In the genomic region with DNA sequence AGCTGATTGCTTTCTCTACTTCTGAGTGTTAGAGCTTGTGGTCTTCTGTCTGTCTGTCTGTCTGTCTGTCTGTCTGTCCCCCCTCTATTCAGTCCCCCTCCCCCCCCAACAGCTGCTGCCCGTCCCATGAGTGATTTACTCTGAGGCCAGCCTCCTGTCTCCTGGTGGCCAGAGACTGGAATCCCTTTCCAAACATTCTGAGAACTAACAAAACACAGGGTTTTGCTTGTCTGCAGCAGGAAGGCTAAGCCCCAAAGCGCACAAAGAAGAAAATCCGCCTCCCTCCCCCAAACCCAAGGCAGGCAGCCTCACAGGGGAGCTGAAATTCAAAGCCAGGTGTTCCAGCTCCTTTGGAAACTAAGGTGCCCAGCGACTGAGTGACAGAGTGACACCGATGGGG, we compare ENCODE assay signal across 13 mouse cellular contexts. TPM values are rescaled to one million over a fixed set of nuclear protein-coding genes. Genes with fewer than 3 reads are reported as not detected.
A peak's percentile ranks its signal among the peaks of the same experiment; 100 is the strongest.
DNase-seq lines count a peak whose midpoint lies in the region; ATAC-seq lines count a peak whose summit lies in the region.
"Had no signal": no experiment of that assay in that cellular context is flagged by ENCODE, and none has a peak within 500 bp of the region (broad histone marks: within the 10 kb centered on the region; RNA-seq: fewer than 3 reads in every experiment).

No protein-coding gene starts in this region.

- H3K27ac ChIP-seq in hindbrain, embryonic 10.5 days, result peak overlapping the region; percentile 83
- no peak overlapping the region for H3K27ac ChIP-seq in hindbrain, embryonic 14.5 days
- peak overlapping the region; percentile 84 for H3K27ac ChIP-seq in midbrain, embryonic 10.5 days (replicated peaks)
- no peak overlapping the region; the same call in 1 of the 2 replicates for H3K27ac ChIP-seq in midbrain, embryonic 15.5 days
- H3K27ac ChIP-seq in limb, embryonic 10.5 days, result 0 out of 2 replicates have a peak overlapping the region, but pooled peaks have one; percentile 33
- peak overlapping the region; percentile 55 for H3K27ac ChIP-seq in stomach, embryonic 15.5 days
- no peak overlapping the region for H3K27ac ChIP-seq in liver, embryonic 11.5 days (ENCODE audit: low read depth, low read length)
- H3K27ac ChIP-seq: limb, embryonic 13.5 days had no signal

- H3K9me3 ChIP-seq in hindbrain, embryonic 10.5 days, result no peaks in the 10 kb centered on the region
- H3K9me3 ChIP-seq in hindbrain, embryonic 14.5 days (ENCODE audit: control insufficient read depth, low read length), result no peaks in the 10 kb centered on the region
- H3K9me3 ChIP-seq in midbrain, embryonic 10.5 days (replicated peaks), result no peaks in the 10 kb centered on the region
- H3K9me3 ChIP-seq in midbrain, embryonic 15.5 days, result no peaks in the 10 kb centered on the region
- H3K9me3 ChIP-seq in limb, embryonic 10.5 days (replicated peaks), result no peaks in the 10 kb centered on the region
- no peaks in the 10 kb centered on the region for H3K9me3 ChIP-seq in stomach, embryonic 15.5 days
- no peaks in the 10 kb centered on the region for H3K9me3 ChIP-seq in liver, embryonic 11.5 days (ENCODE audit: control insufficient read depth, low read length)
- H3K9me3 ChIP-seq: limb, embryonic 13.5 days had no signal

- intact Hi-C loops in left cerebral cortex, postnatal 25 days (cut with DNase I), result no loop called here

- WGBS in hindbrain, embryonic 10.5 days, result 8% methylated on average over 5 of the region's 5 CpGs
- WGBS in hindbrain, embryonic 14.5 days, result 12% methylated on average over 5 of the region's 5 CpGs
- 4% methylated on average over 5 of the region's 5 CpGs for WGBS in midbrain, embryonic 10.5 days
- 8% methylated on average over 5 of the region's 5 CpGs for WGBS in midbrain, embryonic 15.5 days
- 15% methylated on average over 5 of the region's 5 CpGs for WGBS in limb, embryonic 10.5 days
- WGBS in stomach, embryonic 15.5 days, result 11% methylated on average over 5 of the region's 5 CpGs
- WGBS in liver, embryonic 11.5 days, result 38% methylated on average over 5 of the region's 5 CpGs

- H3K36me3 ChIP-seq in hindbrain, embryonic 10.5 days, result 0 out of 2 replicates have a peak, but pooled peaks cover 4% of the 10 kb centered on the region
- H3K36me3 ChIP-seq in hindbrain, embryonic 14.5 days (replicated peaks; ENCODE audit: control insufficient read depth, insufficient read depth), result no peaks in the 10 kb centered on the region
- 0 out of 2 replicates have a peak, but pooled peaks cover 2% of the 10 kb centered on the region for H3K36me3 ChIP-seq in midbrain, embryonic 10.5 days
- no peaks in the 10 kb centered on the region for H3K36me3 ChIP-seq in midbrain, embryonic 15.5 days (replicated peaks)
- no peaks in the 10 kb centered on the region for H3K36me3 ChIP-seq in limb, embryonic 10.5 days
- no peaks in the 10 kb centered on the region for H3K36me3 ChIP-seq in stomach, embryonic 15.5 days
- H3K36me3 ChIP-seq in liver, embryonic 11.5 days (ENCODE audit: control insufficient read depth, insufficient read depth, low read length), result no peaks in the 10 kb centered on the region
- H3K36me3 ChIP-seq: limb, embryonic 13.5 days had no signal

- H3K27me3 ChIP-seq in hindbrain, embryonic 10.5 days (ENCODE audit: insufficient read depth, poor library complexity, severe bottlenecking), result peaks cover 9% of the 10 kb centered on the region
- H3K27me3 ChIP-seq in hindbrain, embryonic 14.5 days (ENCODE audit: control insufficient read depth, insufficient read depth, low read length), result no peaks in the 10 kb centered on the region
- peaks cover 54% of the 10 kb centered on the region for H3K27me3 ChIP-seq in midbrain, embryonic 10.5 days (ENCODE audit: low read depth, poor library complexity, severe bottlenecking)
- 0 out of 2 replicates have a peak, but pooled peaks cover 3% of the 10 kb centered on the region for H3K27me3 ChIP-seq in midbrain, embryonic 15.5 days (replicated peaks)
- H3K27me3 ChIP-seq in limb, embryonic 10.5 days (ENCODE audit: low read depth, poor library complexity, severe bottlenecking), result peaks cover 28% of the 10 kb centered on the region
- H3K27me3 ChIP-seq in stomach, embryonic 15.5 days (replicated peaks), result no peaks in the 10 kb centered on the region
- H3K27me3 ChIP-seq in liver, embryonic 11.5 days (replicated peaks; ENCODE audit: control insufficient read depth, insufficient read depth, low read length), result peaks cover 4% of the 10 kb centered on the region

- H3K4me2 ChIP-seq in hindbrain, embryonic 14.5 days (replicated peaks), result no peak overlapping the region
- H3K4me2 ChIP-seq in midbrain, embryonic 15.5 days, result no peak overlapping the region
- H3K4me2 ChIP-seq in stomach, embryonic 15.5 days, result peak overlapping the region; percentile 23; the same call in 1 of the 2 replicates
- H3K4me2 ChIP-seq in liver, embryonic 11.5 days, result no peak overlapping the region
- H3K4me2 ChIP-seq: limb, embryonic 13.5 days had no signal

- no peak overlapping the region; the same call in 1 of the 2 replicates for H3K4me3 ChIP-seq in hindbrain, embryonic 10.5 days
- H3K4me3 ChIP-seq in hindbrain, embryonic 14.5 days (replicated peaks; ENCODE audit: low read length), result no peak overlapping the region
- peak overlapping the region; percentile 15; the same call in 1 of the 2 replicates for H3K4me3 ChIP-seq in midbrain, embryonic 10.5 days
- H3K4me3 ChIP-seq in midbrain, embryonic 15.5 days, result no peak overlapping the region
- H3K4me3 ChIP-seq in limb, embryonic 10.5 days, result no peak overlapping the region
- no peak overlapping the region for H3K4me3 ChIP-seq in stomach, embryonic 15.5 days (replicated peaks)
- H3K4me3 ChIP-seq in liver, embryonic 11.5 days (ENCODE audit: low read depth, low read length), result no peak overlapping the region
- H3K4me3 ChIP-seq: limb, embryonic 13.5 days had no signal

- peaks cover 96% of the 10 kb centered on the region for H3K4me1 ChIP-seq in hindbrain, embryonic 10.5 days (replicated peaks)
- H3K4me1 ChIP-seq in hindbrain, embryonic 14.5 days (replicated peaks; ENCODE audit: control insufficient read depth, insufficient read depth, low read length), result peaks cover 61% of the 10 kb centered on the region
- H3K4me1 ChIP-seq in midbrain, embryonic 10.5 days, result peaks cover 91% of the 10 kb centered on the region
- H3K4me1 ChIP-seq in midbrain, embryonic 15.5 days, result peaks cover 75% of the 10 kb centered on the region
- peaks cover 68% of the 10 kb centered on the region for H3K4me1 ChIP-seq in limb, embryonic 10.5 days
- peaks cover 59% of the 10 kb centered on the region for H3K4me1 ChIP-seq in stomach, embryonic 15.5 days
- peaks cover 40% of the 10 kb centered on the region for H3K4me1 ChIP-seq in liver, embryonic 11.5 days (replicated peaks; ENCODE audit: control insufficient read depth, insufficient read depth, low read length)

- H3K9ac ChIP-seq in hindbrain, embryonic 14.5 days, result no peak overlapping the region
- H3K9ac ChIP-seq in midbrain, embryonic 15.5 days, result no peak overlapping the region
- no peak overlapping the region for H3K9ac ChIP-seq in stomach, embryonic 15.5 days
- H3K9ac ChIP-seq in liver, embryonic 11.5 days (ENCODE audit: low read depth, low read length), result no peak overlapping the region
- H3K9ac ChIP-seq: limb, embryonic 13.5 days had no signal

- no peak for ATAC-seq in hindbrain, embryonic 14.5 days (ENCODE audit: low FRiP score)
- no peak for ATAC-seq in midbrain, embryonic 15.5 days (replicated peaks)
- no peak for ATAC-seq in stomach, embryonic 15.5 days (ENCODE audit: insufficient read depth, low FRiP score, low read depth)
- ATAC-seq in liver, embryonic 11.5 days (replicated peaks; ENCODE audit: low FRiP score), result no peak

- DNase-seq in hindbrain, embryonic 10.5 days (ENCODE audit: low spot score), result no peak
- DNase-seq in hindbrain, embryonic 14.5 days (ENCODE audit: low spot score), result no peak
- peak; percentile 51 for DNase-seq in midbrain, embryonic 10.5 days (ENCODE audit: low spot score)
- DNase-seq in limb, embryonic 10.5 days (ENCODE audit: low spot score), result no peak
- DNase-seq in liver, embryonic 11.5 days (ENCODE audit: low spot score), result no peak
- DNase-seq in left cerebral cortex, postnatal 25 days (ENCODE audit: low spot score in 2 of 2), result no peak
- DNase-seq: adrenal gland, postnatal 25 days; heart, adult 18-20 months; kidney, adult 18-20 months; thymus, adult 18-20 months had no signal

RNA-seq across cellular contexts. Expression of gene Fam222a, which starts 17.9 kb away (rescaled TPM):
- polyA plus RNA-seq in hindbrain, embryonic 10.5 days (2016; fragmentation: Nextera tagmentation; extraction: Ambion mirVana), result 3.9 and 6.5 TPM in 2 replicates
- 6.6 and 6.7 TPM in 2 replicates for polyA plus RNA-seq in hindbrain, embryonic 14.5 days (2014; fragmentation: Nextera tagmentation; extraction: Ambion mirVana)
- polyA plus RNA-seq in midbrain, embryonic 10.5 days (2016; fragmentation: Nextera tagmentation; extraction: Ambion mirVana), result 4.0 and 5.1 TPM in 2 replicates
- polyA plus RNA-seq in midbrain, embryonic 15.5 days (2015; fragmentation: Nextera tagmentation; extraction: Ambion mirVana), result 7.1 and 8.1 TPM in 2 replicates
- polyA plus RNA-seq in limb, embryonic 10.5 days (2016; fragmentation: Nextera tagmentation; extraction: Ambion mirVana), result 1.4 and 1.9 TPM in 2 replicates
- 2.9 and 3.8 TPM in 2 replicates for polyA plus RNA-seq in stomach, embryonic 15.5 days (2015; fragmentation: Nextera tagmentation; extraction: Ambion mirVana)
- polyA plus RNA-seq in liver, embryonic 11.5 days (2014; fragmentation: Nextera tagmentation; extraction: Ambion mirVana), result 2.2 and 2.3 TPM in 2 replicates
- 10 to 100 TPM in 1 of 2 experiments, 1 to 10 TPM in 1; 6.8 to 12.8 TPM for total RNA-seq in left cerebral cortex, postnatal 25 days (2021)

Comparison
In these comparisons a context has a peak if more than half of its experiments do, and no peak if none do; other contexts are left out.
1. H3K27ac ChIP-seq: peak in hindbrain, embryonic 10.5 days (single experiment), midbrain, embryonic 10.5 days (single experiment), limb, embryonic 10.5 days (single experiment) and stomach, embryonic 15.5 days (single experiment); none in hindbrain, embryonic 14.5 days (single experiment), midbrain, embryonic 15.5 days (single experiment) and liver, embryonic 11.5 days (single experiment).